Mouse (Mus musculus): ENCODE measurements around the gene Ube2h. TPM values are rescaled to one million over a fixed set of nuclear protein-coding genes. Genes with fewer than 3 reads are reported as not detected.

Ube2h gene
- total RNA-seq, 2 experiments from 2014 or later, result 106 to 117 TPM

DNA sequence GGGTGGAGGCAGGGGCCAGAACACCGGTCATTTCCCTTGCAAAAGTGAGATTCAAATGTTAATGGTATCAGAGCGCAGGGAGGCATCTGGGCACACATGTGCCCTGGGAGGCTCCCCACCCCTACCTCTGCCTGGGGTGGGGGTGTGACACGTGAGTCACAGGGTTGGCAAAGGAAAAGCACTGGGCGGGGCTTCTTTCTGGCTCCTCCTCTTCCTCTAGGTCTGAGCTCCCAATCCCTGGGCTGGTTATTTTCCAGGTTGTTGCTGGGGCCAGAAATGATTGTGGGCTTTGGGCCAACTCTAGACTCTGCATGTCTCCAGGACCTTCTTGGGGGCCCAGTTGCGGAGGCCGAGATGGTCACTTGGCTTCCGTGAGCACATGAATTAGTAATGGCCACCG, 108.2 kb downstream of the Ube2h start:
- DNase-seq, result no peak

DNA sequence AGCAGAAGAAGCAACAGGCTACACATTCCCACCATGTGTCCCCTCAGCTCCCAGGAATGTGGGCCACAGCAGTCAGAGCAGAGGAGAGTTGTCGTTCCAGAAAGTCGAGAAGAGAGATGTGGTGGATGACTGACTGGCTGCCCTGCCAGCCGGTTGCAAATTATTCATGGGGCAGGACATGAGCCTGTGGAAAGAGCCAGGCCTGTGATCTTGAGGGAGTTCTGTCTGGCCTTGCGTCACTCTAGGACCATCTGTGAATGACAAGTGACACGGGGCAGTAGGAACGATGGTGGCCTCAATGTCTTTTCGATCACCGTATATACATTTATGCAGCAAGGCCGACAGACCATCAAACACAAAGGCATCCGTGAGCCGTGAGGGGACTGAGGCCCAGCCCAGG, 108.7 kb downstream of the Ube2h start:
- DNase-seq, result no peak

DNA sequence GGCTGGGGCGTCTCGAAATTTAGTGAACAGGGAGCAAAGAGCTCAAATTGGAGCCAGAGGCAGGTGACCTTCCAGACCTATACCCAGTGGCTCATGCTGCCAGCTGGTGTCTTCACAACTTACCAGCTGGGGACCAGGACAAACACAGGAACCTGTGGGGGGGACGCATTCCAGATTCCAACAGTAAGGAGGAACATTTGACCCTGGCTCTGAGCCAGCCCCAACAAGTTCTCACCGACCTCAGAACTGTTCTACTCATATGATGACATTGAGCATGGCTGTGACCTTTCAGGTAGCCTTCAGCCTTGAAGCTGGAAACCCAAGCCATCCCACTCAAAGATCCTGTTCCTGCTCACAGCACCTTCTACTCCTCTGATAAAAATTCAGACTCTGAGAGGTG, 120.7 kb downstream of the Ube2h start:
- DNase-seq, result no peak

DNA sequence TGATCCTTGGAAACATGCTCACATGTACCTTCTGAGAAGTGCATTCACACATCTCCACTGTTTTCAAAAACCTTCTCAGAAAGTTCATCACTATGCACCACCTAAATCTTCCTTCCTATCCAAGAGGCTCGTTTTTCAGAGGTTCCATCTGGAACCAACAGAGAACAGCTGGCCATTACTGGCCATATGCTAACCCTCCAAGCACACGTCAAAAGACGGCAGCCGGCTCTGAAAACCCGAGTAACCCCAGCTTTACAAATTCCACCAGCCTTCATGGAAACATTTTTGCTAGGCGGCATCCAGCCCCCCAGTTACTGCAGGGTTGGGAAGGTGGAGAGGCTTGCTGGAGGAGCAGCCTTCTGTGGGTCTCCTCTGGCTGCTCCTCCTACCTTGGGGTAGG, 122.3 kb downstream of the Ube2h start:
- no peak for DNase-seq

DNA sequence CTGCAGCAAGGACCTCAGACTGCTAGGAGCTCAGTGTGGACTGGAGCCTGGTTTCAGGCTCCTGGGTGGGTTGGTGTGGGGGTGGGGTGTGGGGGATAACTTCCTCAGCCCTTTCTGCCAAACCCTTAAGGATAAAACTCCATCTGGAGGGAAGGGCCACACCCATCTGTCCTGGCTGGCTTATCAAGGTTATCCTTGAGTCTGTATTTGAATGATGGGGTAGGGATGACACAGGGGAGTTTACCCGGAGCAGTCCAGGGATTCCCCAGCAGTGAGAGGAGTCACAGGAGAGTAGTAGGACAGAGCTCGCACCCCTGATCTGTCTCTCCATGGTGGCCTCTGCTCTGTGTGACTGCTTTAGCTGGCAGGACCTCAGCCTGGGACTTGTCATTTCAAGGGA, 124.0 kb downstream of the Ube2h start:
- DNase-seq, result no peak

DNA sequence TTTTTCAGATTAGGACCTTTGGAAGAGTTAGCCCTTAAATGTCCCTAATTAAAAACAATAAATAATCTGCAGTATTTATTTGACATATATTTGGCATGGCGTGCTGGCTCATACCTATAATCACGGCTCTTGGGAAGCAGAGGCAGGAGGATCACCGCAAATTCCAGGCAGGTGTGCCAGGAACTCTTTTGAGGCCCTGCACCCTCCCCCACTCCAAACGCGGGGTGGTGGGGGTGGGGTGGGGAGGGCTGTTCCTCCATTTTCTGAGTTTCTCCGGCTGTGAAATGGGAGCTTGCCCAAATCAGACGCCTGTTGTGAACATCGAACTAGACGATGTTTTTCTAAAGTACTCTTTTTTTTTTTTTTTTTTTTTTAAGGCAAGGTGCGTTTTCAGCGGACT, 125.3 kb downstream of the Ube2h start:
- DNase-seq, result no peak

DNA sequence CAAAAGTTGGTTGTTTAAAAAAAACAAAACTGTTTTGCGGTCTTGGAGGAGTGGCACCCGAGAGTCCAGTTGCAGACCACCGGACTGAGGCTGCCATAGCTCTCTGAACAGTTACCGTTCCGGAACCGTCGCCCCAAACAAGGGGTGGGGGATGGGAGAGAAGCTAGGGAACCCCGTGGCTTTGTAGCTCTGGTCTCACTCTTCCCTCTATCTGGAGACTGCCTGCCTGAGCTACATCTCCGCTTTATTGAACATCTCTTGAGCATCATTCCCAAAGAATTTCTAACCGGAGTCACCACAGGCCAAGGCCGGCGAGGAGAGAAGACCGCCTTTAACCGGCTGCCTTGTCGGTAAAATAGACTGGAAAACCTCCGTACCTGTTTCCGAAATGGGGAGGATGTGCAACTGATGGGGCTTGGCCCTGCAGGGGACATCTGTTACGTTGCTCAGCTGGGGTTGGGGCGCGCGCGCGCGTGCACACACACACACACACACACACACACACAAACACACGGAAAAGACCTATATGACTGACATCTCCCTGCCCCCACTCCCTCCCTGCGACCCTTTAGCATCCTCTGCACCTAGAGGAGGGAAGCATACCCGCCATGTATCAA, 126.2 kb downstream of the Ube2h start:
- DNase-seq, result no peak

DNA sequence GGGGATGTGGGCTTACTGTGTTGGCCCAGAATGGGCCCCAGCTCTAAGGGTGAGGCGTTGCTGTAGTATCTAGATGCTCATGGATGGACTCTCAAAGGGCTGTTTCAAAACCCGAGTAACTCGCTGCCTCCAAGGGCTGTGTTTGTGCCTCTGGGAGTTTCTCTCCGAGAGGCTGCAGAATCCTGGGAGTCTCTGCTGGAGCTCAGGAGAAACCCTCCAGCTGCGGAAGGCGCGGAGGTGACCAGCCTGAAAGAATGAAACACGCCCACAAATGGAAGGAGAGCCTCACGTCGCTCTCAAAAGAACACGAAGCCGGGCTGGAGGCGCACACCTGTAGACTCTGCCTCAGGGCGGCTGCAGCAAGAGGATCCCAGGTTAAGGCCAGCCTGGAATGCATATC, 127.0 kb downstream of the Ube2h start:
- DNase-seq, result no peak

DNA sequence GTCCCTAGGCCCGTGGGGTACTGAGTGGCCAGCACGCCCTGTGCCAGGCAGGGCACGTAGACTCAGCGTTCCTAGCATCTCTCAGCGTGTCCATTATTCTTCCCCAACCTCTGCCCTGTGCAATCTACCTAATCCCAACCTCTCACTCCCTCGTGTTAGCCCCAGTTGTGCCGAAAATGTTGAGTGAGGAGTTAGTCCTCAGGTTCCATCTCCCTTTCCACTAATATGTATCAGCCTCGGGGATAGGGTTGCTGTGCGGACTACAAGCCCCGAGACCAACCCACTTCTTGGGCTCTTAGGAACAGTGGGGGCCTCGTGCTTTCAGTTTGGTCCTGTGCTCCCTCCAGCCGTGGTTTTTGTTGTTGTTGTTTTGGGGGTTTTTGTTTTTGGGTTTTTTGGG, 127.8 kb downstream of the Ube2h start:
- no peak for DNase-seq

DNA sequence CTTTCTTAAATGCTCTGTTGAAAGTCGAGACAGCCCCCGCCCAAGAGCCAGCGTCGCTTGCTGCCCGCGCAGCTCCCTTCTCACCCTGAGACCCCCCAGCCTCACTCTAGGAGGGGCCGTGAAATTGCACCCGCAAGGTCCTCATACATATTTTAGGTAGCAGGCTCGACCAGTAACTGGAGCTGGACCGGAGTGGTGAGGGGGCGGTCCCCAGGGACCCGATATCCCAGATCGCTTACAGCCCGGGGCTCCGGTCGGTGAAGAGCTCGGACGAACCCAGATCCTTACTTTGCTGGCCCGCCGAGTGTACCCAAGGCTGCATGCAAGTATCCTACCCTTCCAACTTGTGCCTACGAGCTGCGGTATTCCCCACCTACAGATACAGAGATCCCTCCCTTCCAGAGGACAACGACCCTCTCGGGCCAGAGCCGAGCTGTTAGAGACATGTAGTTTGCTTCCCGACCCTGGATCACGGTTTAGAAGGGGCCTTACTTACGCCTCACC, 128.4 kb downstream of the Ube2h start:
- no peak for DNase-seq

DNA sequence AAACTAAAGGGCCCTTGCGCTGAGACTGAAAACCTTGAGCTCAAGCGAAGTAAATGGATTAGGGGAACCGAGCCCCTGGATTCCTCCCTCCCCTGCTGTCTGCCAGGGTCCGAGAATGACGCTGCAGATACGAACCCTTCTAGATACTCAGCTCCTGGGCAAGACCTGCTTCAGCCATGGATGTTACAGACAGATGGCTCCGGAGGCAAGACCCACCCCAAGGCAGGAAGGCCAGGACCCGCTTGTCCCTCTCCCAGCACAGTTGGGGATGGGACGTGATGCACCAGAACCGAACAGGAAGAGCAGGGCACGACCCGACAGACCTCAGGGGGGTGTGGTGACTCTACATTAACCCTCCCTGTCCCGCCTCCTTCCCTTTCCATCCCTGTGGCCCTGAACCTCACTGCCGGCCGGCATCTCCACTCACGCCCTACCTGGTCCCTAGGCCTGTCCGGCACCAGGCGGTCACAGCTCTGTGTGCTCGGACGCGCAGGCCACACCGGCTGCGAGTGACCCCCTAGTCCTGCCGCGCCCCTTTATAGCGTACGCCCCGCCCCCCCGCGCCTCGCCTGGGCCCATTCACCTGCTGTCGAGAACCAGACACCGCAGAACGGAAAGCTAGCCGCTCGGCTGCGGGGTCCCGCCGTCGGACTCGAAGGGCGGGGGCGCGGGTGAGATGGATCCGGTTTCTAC, 129.0 kb downstream of the Ube2h start:
- DNase-seq, result no peak

DNA sequence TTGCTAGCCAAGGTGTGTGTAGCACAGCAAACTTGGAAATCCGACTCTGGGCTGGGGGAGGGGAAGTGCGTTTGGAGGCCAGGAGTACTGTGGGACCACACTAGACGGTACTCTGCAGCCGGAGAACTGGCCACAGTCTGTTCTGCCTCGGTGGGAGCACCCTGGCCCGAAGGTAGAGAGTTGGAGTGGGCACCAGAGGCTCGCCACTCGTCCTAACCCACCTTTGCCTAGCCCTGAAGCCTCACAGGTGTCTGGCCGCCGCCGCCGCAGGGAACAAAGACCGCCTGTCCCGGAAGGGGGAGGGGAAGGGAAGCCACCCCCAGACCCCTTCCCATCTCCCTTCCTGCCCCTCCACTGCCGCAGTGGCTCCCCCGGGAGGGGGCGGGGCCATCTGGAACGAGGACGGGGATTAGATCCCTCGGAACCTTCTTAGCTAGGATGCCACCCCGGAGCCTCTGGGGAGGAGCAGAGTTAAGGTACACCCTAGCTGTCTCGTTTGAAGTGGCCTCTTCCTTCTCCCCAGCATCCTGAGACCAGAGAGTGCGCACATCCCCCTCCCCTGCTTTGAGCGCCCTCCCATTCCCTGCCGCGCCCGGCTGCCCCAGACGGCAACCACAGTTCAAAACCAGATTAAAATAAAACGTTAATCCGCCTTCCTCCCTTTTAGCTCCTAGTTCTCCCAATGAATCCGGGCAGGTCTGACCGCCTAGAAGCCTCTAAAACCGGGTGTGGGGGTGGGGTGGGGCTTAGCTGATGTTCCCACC, 129.7 kb downstream of the Ube2h start:
- no peak for DNase-seq

DNA sequence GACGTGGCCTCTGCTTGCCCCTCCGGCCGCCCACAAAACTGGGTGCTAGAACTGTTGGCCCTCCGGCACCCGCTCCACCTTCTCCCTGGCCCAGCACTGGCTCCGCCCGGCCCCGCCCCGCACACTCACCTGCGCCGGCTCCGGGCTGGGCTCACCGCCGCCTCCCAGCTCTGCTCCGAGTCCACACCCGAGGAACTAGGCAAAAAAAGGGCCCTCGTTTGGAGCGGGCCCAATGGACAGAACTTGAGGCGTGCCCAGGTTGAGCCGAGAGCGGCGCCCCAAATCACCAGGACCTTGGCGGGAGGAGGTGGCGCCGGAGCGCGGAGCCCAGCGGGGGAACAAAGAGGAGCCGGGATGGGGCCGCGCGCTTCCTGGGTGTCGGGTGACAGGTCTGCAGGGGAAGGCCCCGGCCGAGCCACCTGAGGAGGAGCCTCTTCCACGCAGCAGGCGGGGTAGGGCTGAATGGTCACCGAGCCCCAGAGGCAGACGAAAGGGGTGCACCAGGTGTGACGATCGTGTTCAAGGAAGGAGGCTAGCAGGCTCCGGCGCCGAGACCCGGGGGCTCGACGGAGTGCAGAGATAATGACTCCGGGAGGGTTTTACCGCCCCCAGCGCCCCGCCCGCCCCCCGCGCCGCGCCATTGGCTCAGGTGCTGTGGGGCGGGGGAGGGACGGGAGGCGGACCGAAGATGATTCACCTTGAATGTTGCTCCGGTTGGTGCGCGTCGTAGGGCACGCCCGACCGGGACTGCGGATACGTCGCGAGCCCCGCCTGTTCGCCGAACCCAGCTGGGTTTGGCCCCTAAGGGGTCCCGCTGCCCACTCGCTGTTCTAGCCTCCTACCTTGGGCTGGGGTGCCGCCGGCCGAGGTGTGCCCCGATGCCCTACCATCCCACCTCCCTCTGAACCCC, 130.5 kb downstream of the Ube2h start:
- DNase-seq, result no peak

DNA sequence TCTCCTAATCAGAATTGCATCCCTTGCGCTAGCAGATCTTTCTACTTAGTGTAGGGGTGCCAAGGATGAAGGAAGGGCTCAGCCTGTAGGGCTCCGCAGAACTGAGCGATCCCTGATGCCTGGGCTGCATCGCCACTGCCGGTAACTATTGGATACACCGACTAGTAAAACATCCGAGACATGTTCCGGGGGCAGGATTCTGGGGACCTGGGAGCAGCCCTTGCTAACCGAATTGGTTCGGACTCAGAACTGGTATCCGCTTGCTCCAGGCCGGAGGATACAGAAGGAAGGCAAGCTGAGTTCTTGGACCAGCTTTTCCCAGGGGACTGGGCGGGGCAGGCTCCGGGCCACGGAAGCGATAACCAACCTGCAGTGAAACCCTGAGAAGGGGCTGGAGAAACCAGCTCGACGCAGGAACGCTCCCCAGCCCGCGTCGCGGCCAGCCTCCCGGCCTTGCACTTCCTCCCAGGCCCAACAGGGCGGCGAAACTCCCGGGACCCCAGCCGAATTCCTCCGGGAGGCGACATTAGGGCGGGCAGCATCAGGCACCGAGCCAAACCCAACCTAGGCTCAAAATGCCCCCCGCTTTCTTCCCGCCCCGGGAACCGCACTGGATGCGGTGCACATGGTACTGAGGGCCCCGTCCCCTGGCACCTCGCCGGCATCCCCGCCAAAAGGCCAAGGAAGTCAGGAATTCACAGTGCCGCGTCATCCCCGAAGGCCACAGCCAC, 131.4 kb downstream of the Ube2h start:
- peak; percentile 57 for DNase-seq

DNA sequence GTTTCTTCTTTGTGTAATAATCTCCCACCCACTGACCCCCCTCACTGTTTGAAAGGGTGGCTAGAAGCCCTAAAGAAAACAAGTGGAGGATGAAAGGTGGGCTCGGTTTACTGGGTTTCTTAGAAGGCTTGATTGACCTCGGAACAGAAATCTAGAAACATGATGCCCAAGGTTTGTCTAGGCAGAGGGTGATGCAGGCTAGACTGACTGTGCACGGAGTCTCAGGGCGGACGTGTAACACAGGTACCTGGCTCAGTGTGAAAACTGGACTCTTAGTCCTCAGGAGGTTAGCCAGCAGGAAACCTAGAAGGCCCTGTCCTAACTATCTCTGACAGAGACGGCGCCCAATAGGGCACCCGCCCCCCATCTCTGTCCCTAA, 131.9 kb downstream of the Ube2h start:
- DNase-seq, result no peak

DNA sequence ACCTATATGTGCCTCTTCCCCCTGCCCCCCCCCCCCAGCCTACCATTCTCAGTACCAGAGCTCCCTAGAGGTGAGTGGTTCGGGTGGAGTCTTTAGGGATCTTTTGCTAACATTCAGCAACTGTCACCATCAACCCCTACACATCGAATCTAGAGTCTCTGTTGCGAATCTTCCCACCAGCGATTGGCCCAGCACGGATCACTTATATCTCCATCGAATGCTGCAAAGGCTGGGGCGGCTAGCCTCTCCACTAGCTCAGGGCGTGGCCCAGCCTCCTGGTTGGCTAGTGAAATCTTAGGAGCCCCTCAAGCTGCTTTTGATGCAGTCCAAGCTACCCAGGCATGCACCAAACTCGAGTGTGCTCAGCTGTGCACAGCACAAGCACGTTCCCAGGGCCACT, 132.4 kb downstream of the Ube2h start:
- no peak for DNase-seq

DNA sequence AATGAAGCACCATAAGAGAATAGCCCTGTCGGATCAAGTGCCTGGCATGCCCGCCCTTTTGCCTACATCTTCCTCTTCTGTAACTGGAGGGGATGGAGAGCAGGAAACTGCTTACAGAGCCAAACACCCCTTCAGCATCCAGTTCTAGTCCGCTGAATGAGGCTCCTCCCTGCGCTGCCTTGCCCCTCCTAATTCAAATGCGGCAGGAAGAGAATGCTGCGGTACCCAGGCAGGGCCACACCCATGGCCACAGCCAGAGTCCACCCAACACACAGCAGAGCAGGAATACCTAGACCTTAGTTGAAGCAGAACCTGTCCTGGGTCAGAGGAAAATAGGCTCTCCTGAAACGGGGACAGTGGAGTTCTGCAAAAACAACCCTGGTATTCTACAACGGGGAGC, 133.1 kb downstream of the Ube2h start:
- no peak for DNase-seq

DNA sequence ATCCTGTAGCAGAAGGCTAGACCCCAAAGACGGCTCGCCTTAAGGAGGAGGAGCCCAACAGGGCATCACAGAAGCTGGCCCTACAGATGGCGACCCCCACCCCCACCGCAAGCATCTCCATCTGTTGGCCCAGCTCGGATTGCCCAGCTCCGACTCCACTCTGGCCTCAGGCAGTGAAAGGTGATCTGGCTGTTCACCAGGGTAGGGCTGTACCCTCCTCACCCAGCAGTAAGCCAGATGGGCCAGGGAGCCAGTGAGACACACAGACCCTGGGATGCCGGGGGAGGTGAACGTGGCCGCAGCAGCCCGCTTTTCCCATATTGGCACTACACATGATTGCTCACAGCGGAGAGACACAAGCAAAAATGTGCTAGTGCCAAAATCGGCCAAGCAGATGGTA, 135.2 kb downstream of the Ube2h start:
- no peak for DNase-seq

DNA sequence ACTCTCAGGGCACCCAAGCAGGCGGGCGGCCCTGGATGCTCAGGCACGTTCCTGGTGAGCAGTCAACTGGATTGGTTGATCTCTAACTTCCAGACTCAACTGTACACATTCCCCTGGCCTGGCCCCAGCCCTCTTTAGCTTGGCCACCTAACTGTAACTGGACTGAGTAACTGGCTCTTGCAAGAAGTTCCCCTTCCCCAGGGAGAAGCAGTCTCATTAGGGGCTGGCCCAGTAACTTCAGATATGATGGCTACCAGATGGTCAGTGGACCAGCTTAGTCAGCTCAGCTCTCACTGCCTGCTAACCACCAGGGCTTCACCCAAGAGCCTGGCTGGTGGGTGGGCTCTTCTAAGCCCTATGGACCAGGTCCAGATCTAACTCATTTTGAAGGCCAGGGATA, 136.1 kb downstream of the Ube2h start:
- DNase-seq, result peak; percentile 59

DNA sequence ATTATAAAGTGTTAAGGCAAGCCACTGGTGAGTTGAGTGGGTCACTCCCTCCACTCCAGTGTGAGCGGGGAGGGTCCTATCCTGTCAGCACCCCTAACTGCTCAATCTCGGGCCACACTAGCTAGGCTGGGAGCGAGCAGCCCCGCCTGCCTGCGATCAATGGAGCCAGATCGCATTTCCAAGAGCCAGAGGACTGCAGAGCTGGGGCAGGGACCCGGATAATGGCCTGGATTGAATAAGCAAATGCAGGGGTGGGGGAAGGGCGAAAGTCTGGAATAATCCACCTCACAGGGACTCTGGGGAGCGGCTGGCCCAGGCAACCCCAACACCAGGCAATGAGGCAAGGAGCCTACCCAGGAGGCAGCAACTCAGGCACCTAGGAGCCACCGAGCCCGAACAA, 137.1 kb downstream of the Ube2h start:
- DNase-seq, result peak; percentile 55

DNA sequence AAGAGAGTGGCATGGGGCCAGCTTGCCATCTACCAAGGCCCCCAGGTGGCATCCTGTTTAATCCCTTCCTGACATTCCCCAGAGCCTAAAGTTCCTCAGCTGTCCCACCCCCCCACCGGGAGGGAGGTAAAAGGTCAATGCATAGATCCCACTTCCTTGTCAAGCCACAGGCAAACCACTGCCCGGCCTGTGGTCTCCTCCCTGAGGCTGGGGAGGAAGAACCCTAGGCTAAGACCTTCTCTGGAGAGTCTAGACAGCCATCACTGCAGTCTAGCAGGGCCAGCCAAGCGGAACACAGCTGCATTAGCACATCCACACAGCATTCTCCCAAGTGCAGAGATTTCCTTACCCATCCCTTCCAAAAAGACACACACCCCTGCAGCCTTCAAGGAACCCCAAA, 138.0 kb downstream of the Ube2h start:
- no peak for DNase-seq

DNA sequence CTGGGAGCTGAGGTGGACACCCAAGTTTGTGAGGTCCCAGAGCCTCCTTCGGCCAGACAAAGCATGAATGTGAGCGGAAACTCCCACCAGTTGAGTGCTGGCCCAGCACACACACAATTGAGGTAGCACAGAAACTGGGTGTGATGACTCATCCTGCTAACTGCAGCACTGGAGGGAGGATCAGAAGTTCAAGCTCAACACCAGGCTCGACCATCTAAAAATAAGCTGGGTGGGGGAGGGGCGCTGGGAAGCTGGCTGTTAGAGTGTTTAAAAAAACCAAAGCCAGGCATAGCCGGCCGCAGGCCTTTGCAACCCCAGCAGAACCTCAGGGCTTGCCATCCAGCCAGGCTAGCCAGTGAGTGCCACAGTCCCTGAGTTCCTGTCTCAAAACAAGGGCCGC, 142.2 kb downstream of the Ube2h start:
- DNase-seq, result no peak
